Mouse (Mus musculus) hindbrain, embryonic 12.5 days (tissue): ENCODE measurements around the gene Stk39. TPM values are rescaled to one million over a fixed set of nuclear protein-coding genes. Genes with fewer than 3 reads are reported as not detected.

Experiments
- ATAC-seq: fragments of 200-750 bp; cut with Nextera tagmentation; 2 replicates; pipeline ENCODE4 v1.8.0; 2017; ENCODE audit warnings: moderate TSS enrichment; ENCODE audit not compliant: low FRiP score
- H3K27ac ChIP-seq: fragments of 300-500 bp; sonication (generic); 2 replicates; pipeline ENCODE4 v1.5.1; 2016; ENCODE audit warnings: mild to moderate bottlenecking
- H3K27me3 ChIP-seq: fragments of 300-500 bp; sonication (generic); 2 replicates; pipeline ENCODE4 v1.6.1; 2016; ENCODE audit warnings: mild to moderate bottlenecking
- H3K36me3 ChIP-seq: fragments of 300-500 bp; sonication (generic); 2 replicates; pipeline ENCODE4 v1.6.1; 2016; ENCODE audit warnings: mild to moderate bottlenecking
- H3K4me1 ChIP-seq: fragments of 300-500 bp; sonication (generic); 2 replicates; pipeline ENCODE4 v1.6.1; 2016
- H3K4me2 ChIP-seq: fragments of 300-500 bp; sonication (generic); replicated peaks from 2 replicates; pipeline ENCODE4 v1.6.1; 2016; ENCODE audit warnings: mild to moderate bottlenecking
- H3K4me3 ChIP-seq: fragments of 300-500 bp; sonication (generic); 2 replicates; pipeline ENCODE4 v1.5.1; 2016; ENCODE audit warnings: mild to moderate bottlenecking
- H3K9ac ChIP-seq: fragments of 300-500 bp; sonication (generic); 2 replicates; pipeline ENCODE4 v1.6.1; 2016; ENCODE audit warnings: mild to moderate bottlenecking, moderate library complexity
- H3K9me3 ChIP-seq: fragments of 300-500 bp; sonication (generic); replicated peaks from 2 replicates; pipeline ENCODE4 v1.6.1; 2016; ENCODE audit warnings: mild to moderate bottlenecking
- WGBS: fragments of 180-500 bp; shearing (Covaris S2); methylation state at CpG from one replicate; pipeline ENCODE4 v1.1.7; 2016; 5-methylcytosine and 5-hydroxymethylcytosine counted together
- polyA plus RNA-seq: library from polyadenylated mRNA; unstranded; fragments of >200 nt; fragmentation: Nextera tagmentation; extraction: Ambion mirVana; gene quantifications from 2 replicates; pipeline ENCODE4 v1.2.1, GENCODE M21; 2016

Stk39 gene
- polyA plus RNA-seq, 1 experiment from 2014 or later = 57.0 TPM

GRCm38 (mm10) chr2:68432834-68433233 lies 39.2 kb downstream of the Stk39 start:
- H3K4me2 ChIP-seq = no peak overlapping the region
- no peak for ATAC-seq
- WGBS = 60% methylated on average over 4 of the region's 4 CpGs

GRCm38 (mm10) chr2:68431024-68431962 lies 40.8 kb downstream of the Stk39 start:
- Histone ChIP-seq H3K9me3 (no peaks in the 10 kb centered on the region), H3K36me3 (no peaks in the 10 kb centered on the region), H3K4me2 (no peak overlapping the region), H3K4me3 (no peak overlapping the region), H3K9ac (no peak overlapping the region), H3K4me1 (peaks cover 18% of the 10 kb centered on the region), H3K27ac (no peak overlapping the region), H3K27me3 (no peaks in the 10 kb centered on the region)
- WGBS = 81% methylated on average over 14 of the region's 14 CpGs
- no peak for ATAC-seq

More at GRCm38 (mm10) chr2:68432834-68433233, 39.2 kb downstream of the Stk39 start:
- Histone ChIP-seq H3K4me1 (peaks cover 21% of the 10 kb centered on the region), H3K27me3 (no peaks in the 10 kb centered on the region), H3K36me3 (no peaks in the 10 kb centered on the region), H3K9ac (no peak overlapping the region), H3K9me3 (no peaks in the 10 kb centered on the region), H3K27ac (no peak overlapping the region), H3K4me3 (no peak overlapping the region)

GRCm38 (mm10) chr2:68430493-68430892 lies 41.6 kb downstream of the Stk39 start:
- Histone ChIP-seq H3K4me2 (no peak overlapping the region), H3K9ac (no peak overlapping the region), H3K4me1 (peaks cover 10% of the 10 kb centered on the region), H3K27ac (no peak overlapping the region), H3K36me3 (no peaks in the 10 kb centered on the region), H3K27me3 (no peaks in the 10 kb centered on the region), H3K9me3 (no peaks in the 10 kb centered on the region), H3K4me3 (no peak overlapping the region)
- no peak for ATAC-seq
- 88% methylated on average over 5 of the region's 5 CpGs for WGBS

- peaks cover 6% of the 10 kb centered on the region for H3K4me1 ChIP-seq
- ATAC-seq = no peak
- H3K4me2 ChIP-seq = no peak overlapping the region
- no peak overlapping the region for H3K27ac ChIP-seq
- no peak overlapping the region for H3K9ac ChIP-seq
- H3K36me3 ChIP-seq = 0 out of 2 replicates have a peak, but pooled peaks cover 2% of the 10 kb centered on the region
- H3K4me3 ChIP-seq = no peak overlapping the region
- H3K9me3 ChIP-seq = no peaks in the 10 kb centered on the region
- WGBS = 81% methylated on average over 4 of the region's 4 CpGs
- H3K27me3 ChIP-seq = no peaks in the 10 kb centered on the region
Observed at GRCm38 (mm10) chr2:68429436-68429835, 42.6 kb downstream of the Stk39 start.

GRCm38 (mm10) chr2:68426977-68427577 lies 45.0 kb downstream of the Stk39 start:
- no peak for ATAC-seq
- Histone ChIP-seq H3K4me3 (no peak overlapping the region), H3K9ac (no peak overlapping the region), H3K27ac (no peak overlapping the region), H3K27me3 (no peaks in the 10 kb centered on the region), H3K36me3 (0 out of 2 replicates have a peak, but pooled peaks cover 2% of the 10 kb centered on the region), H3K9me3 (no peaks in the 10 kb centered on the region), H3K4me1 (no peaks in the 10 kb centered on the region), H3K4me2 (no peak overlapping the region)
- WGBS = 70% methylated on average over 5 of the region's 5 CpGs

GRCm38 (mm10) chr2:68426074-68426473 lies 46.0 kb downstream of the Stk39 start:
- 93% methylated on average over 4 of the region's 4 CpGs for WGBS

GRCm38 (mm10) chr2:68421002-68421401 lies 51.1 kb downstream of the Stk39 start:
- H3K36me3 ChIP-seq = peaks cover 2% of the 10 kb centered on the region; the same call in 1 of the 2 replicates
- WGBS = 83% methylated on average over 6 of the region's 6 CpGs
- no peaks in the 10 kb centered on the region for H3K4me1 ChIP-seq
- no peaks in the 10 kb centered on the region for H3K9me3 ChIP-seq
- H3K4me3 ChIP-seq = no peak overlapping the region
- no peak for ATAC-seq
- no peak overlapping the region for H3K9ac ChIP-seq
- H3K27me3 ChIP-seq = no peaks in the 10 kb centered on the region
- no peak overlapping the region for H3K4me2 ChIP-seq
- no peak overlapping the region for H3K27ac ChIP-seq

More at GRCm38 (mm10) chr2:68426074-68426473, 46.0 kb downstream of the Stk39 start:
- Histone ChIP-seq H3K4me2 (no peak overlapping the region), H3K27me3 (no peaks in the 10 kb centered on the region), H3K36me3 (0 out of 2 replicates have a peak, but pooled peaks cover 2% of the 10 kb centered on the region), H3K9me3 (no peaks in the 10 kb centered on the region), H3K4me1 (no peaks in the 10 kb centered on the region), H3K9ac (no peak overlapping the region), H3K27ac (no peak overlapping the region), H3K4me3 (no peak overlapping the region)
- ATAC-seq = no peak

- 93% methylated on average over 6 of the region's 6 CpGs for WGBS
- Histone ChIP-seq H3K4me1 (no peaks in the 10 kb centered on the region), H3K27ac (no peak overlapping the region), H3K27me3 (no peaks in the 10 kb centered on the region), H3K4me3 (no peak overlapping the region), H3K4me2 (no peak overlapping the region), H3K36me3 (peaks cover 2% of the 10 kb centered on the region; the same call in 1 of the 2 replicates), H3K9ac (no peak overlapping the region), H3K9me3 (no peaks in the 10 kb centered on the region)
- ATAC-seq = no peak
Observed at GRCm38 (mm10) chr2:68420223-68420622, 51.8 kb downstream of the Stk39 start.

- H3K27ac ChIP-seq = no peak overlapping the region
- no peaks in the 10 kb centered on the region for H3K27me3 ChIP-seq
- 85% methylated on average over 7 of the region's 7 CpGs for WGBS
- ATAC-seq = no peak
- H3K4me2 ChIP-seq = no peak overlapping the region
- no peaks in the 10 kb centered on the region for H3K9me3 ChIP-seq
- H3K4me3 ChIP-seq = no peak overlapping the region
- no peaks in the 10 kb centered on the region for H3K4me1 ChIP-seq
- H3K9ac ChIP-seq = no peak overlapping the region
- no peaks in the 10 kb centered on the region; the same call in 1 of the 2 replicates for H3K36me3 ChIP-seq
Observed at GRCm38 (mm10) chr2:68419746-68420145, 52.3 kb downstream of the Stk39 start.

GRCm38 (mm10) chr2:68419165-68419564 lies 52.9 kb downstream of the Stk39 start:
- ATAC-seq = no peak
- Histone ChIP-seq H3K4me1 (no peaks in the 10 kb centered on the region), H3K27ac (no peak overlapping the region), H3K4me2 (no peak overlapping the region), H3K36me3 (no peaks in the 10 kb centered on the region; the same call in 1 of the 2 replicates), H3K4me3 (no peak overlapping the region), H3K9ac (no peak overlapping the region), H3K27me3 (no peaks in the 10 kb centered on the region), H3K9me3 (0 out of 2 replicates have a peak, but pooled peaks cover 3% of the 10 kb centered on the region)
- WGBS = 94% methylated on average over 7 of the region's 7 CpGs

- Histone ChIP-seq H3K27ac (no peak overlapping the region), H3K4me1 (no peaks in the 10 kb centered on the region), H3K4me3 (no peak overlapping the region), H3K4me2 (no peak overlapping the region), H3K27me3 (no peaks in the 10 kb centered on the region), H3K36me3 (no peaks in the 10 kb centered on the region; the same call in 1 of the 2 replicates), H3K9me3 (0 out of 2 replicates have a peak, but pooled peaks cover 4% of the 10 kb centered on the region), H3K9ac (no peak overlapping the region)
- ATAC-seq = no peak
- WGBS = 96% methylated on average over 5 of the region's 5 CpGs
Observed at GRCm38 (mm10) chr2:68417081-68417480, 55.0 kb downstream of the Stk39 start.

GRCm38 (mm10) chr2:68415691-68416090 lies 56.4 kb downstream of the Stk39 start:
- ATAC-seq = no peak

More at GRCm38 (mm10) chr2:68415691-68416090, 56.4 kb downstream of the Stk39 start:
- Histone ChIP-seq H3K4me1 (peaks cover 9% of the 10 kb centered on the region; the same call in 1 of the 2 replicates), H3K9ac (no peak overlapping the region), H3K36me3 (no peaks in the 10 kb centered on the region; the same call in 1 of the 2 replicates), H3K9me3 (0 out of 2 replicates have a peak, but pooled peaks cover 4% of the 10 kb centered on the region), H3K4me2 (no peak overlapping the region), H3K27me3 (no peaks in the 10 kb centered on the region), H3K27ac (no peak overlapping the region), H3K4me3 (no peak overlapping the region)
- WGBS = 89% methylated on average over 6 of the region's 6 CpGs
